Mouse (Mus musculus): ENCODE results near the gene Cdc5l. TPM values are rescaled to one million over a fixed set of nuclear protein-coding genes. Genes with fewer than 3 reads are reported as not detected.
A peak's percentile ranks its signal among the peaks of the same experiment; 100 is the strongest.
"Not testable (repeated sequence)": the region's sequence is repeated elsewhere in the genome, so short reads cannot be mapped to it uniquely, and the experiment has no call there.

The Cdc5l gene
- total RNA-seq, 1 experiment: 125 TPM

DNA sequence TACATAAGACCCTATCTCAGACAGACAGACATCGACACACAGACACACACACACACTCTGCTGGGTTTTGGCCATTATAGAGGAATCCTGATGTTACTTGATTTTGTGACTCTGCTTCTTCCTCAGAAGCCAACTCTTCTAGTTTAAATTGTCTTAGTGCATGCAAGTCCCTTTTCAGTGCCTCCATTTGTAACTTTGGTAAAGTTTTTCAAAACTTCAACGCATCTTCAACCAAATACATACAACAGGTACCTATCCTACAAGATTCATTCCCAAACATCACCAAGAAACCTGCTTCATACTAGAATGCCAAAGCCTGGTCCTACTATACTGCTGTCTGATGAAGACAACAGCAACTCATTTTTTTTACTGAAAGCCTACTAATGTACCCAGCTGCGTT lies 1.5 kb downstream of the Cdc5l start:
- H3K4me1 ChIP-seq (ENCODE audit: control insufficient read depth in 2 of 2, insufficient read depth in 2 of 2, low read length in 2 of 2, poor library complexity in 1 of 2): peaks cover 3 to 7% of the 10 kb centered on the region in 2 experiments
- no peak overlapping the region for H3K27ac ChIP-seq (ENCODE audit: insufficient read depth, low read depth, low read length, poor library complexity, severe bottlenecking)
- H3K4me3 ChIP-seq (ENCODE audit: insufficient read depth in 1 of 2, low read depth in 1 of 2, low read length in 2 of 2, poor library complexity in 1 of 2, severe bottlenecking in 1 of 2): peak overlapping the region; percentile 86 to 98
- TF ChIP-seq MAFK (IDR thresholded peaks at IDR 0.05; ENCODE audit: insufficient read depth, low read depth, low read length) (no peak), CHD2 (IDR thresholded peaks at IDR 0.05; ENCODE audit: low read depth, low read length) (no peak), ZNF384 (IDR thresholded peaks at IDR 0.05; ENCODE audit: low read depth, low read length) (no peak), ZC3H11A (IDR thresholded peaks at IDR 0.05; ENCODE audit: borderline replicate concordance, low read depth, low read length) (no peak), HCFC1 (IDR thresholded peaks at IDR 0.05; ENCODE audit: borderline replicate concordance, insufficient read depth, low read length) (no peak)
- H3K9me3 ChIP-seq (ENCODE audit: control insufficient read depth, insufficient read depth, low read depth, low read length): no peaks in the 10 kb centered on the region
- peaks cover 6% of the 10 kb centered on the region for H3K36me3 ChIP-seq (ENCODE audit: control insufficient read depth, insufficient read depth, low read length, poor library complexity, severe bottlenecking)
- in situ Hi-C loops (cut with MboI; ENCODE audit: low sequenced_read_pairs in 2 of 2, unreplicated experiment in 2 of 2): no loop called here
- H3K9ac ChIP-seq (ENCODE audit: insufficient read depth, low read depth, low read length, poor library complexity, severe bottlenecking): peak overlapping the region; percentile 100; the same call in 1 of the 2 replicates
- no peak for DNase-seq (ENCODE audit: low read depth, low spot score)

DNA sequence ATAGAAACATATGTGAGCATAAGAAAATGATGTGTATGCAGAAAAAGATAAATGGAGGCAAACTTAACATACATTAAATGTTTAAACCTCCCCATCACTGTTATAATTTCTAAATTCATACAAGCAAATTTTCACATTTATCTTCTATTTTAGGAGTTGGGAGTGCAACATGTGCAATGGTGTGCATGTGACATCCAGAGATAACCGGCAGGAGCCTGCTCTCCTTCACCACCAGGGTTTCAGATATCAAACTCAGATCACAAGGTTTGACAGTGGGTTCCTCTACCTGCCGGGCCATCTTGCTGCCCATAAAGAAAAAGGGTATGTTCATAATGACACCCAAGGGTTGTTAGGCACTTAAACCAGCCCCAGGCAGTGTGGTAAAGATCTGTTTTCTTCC lies 16.1 kb downstream of the Cdc5l start:
- TF ChIP-seq HCFC1 (IDR thresholded peaks at IDR 0.05; ENCODE audit: borderline replicate concordance, insufficient read depth, low read length): no peak
- no peak for TF ChIP-seq ZNF384 (IDR thresholded peaks at IDR 0.05; ENCODE audit: low read depth, low read length)
- no peak for TF ChIP-seq MAFK (IDR thresholded peaks at IDR 0.05; ENCODE audit: insufficient read depth, low read depth, low read length)
- no peak for TF ChIP-seq ZC3H11A (IDR thresholded peaks at IDR 0.05; ENCODE audit: borderline replicate concordance, low read depth, low read length)
- TF ChIP-seq CHD2 (IDR thresholded peaks at IDR 0.05; ENCODE audit: low read depth, low read length): no peak
- Histone ChIP-seq H3K27ac (ENCODE audit: insufficient read depth, low read depth, low read length, poor library complexity, severe bottlenecking) (no peak overlapping the region), H3K4me1 (ENCODE audit: control insufficient read depth in 2 of 2, insufficient read depth in 2 of 2, low read length in 2 of 2, poor library complexity in 1 of 2) (no peaks in the 10 kb centered on the region), H3K4me3 (ENCODE audit: insufficient read depth in 1 of 2, low read depth in 1 of 2, low read length in 2 of 2, poor library complexity in 1 of 2, severe bottlenecking in 1 of 2) (no peak overlapping the region), H3K9me3 (ENCODE audit: control insufficient read depth, insufficient read depth, low read depth, low read length) (no peaks in the 10 kb centered on the region), H3K9ac (ENCODE audit: insufficient read depth, low read depth, low read length, poor library complexity, severe bottlenecking) (no peak overlapping the region), H3K36me3 (ENCODE audit: control insufficient read depth, insufficient read depth, low read length, poor library complexity, severe bottlenecking) (peaks cover 45% of the 10 kb centered on the region)
- in situ Hi-C loops (cut with MboI; ENCODE audit: low sequenced_read_pairs in 2 of 2, unreplicated experiment in 2 of 2): loop anchor here in 1 of 2 experiments (25.0 kb wide), 1 partner anchor 795 kb away; the partner anchor contains the start of genes Polh and Xpo5
- no peak for DNase-seq (ENCODE audit: low read depth, low spot score)

DNA sequence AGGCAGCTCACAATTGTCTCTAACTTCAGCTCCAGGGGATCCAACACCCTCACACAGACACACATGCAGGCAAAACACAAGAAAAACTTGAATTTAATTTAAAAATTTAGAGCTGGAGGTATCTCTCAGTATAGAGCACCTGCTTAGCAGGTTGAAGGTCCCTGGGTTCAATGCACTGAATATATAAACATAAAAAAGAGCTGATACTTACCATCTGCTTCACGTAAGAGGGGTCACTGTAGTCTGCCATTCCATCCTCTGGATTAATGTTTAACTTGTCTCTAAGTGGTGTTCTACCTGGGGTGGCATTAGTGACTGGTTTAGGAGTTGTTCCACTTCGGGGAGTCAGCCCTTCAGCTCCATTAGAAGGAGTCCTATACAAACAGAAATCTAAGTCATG lies 21.9 kb downstream of the Cdc5l start:
- DNase-seq (ENCODE audit: low read depth, low spot score); H3K9me3 ChIP-seq (ENCODE audit: control insufficient read depth, insufficient read depth, low read depth, low read length); H3K9ac ChIP-seq (ENCODE audit: insufficient read depth, low read depth, low read length, poor library complexity, severe bottlenecking); H3K4me3 ChIP-seq (ENCODE audit: insufficient read depth in 1 of 2, low read depth in 1 of 2, low read length in 2 of 2, poor library complexity in 1 of 2, severe bottlenecking in 1 of 2); H3K4me1 ChIP-seq (ENCODE audit: control insufficient read depth in 2 of 2, insufficient read depth in 2 of 2, low read length in 2 of 2, poor library complexity in 1 of 2); H3K27ac ChIP-seq (ENCODE audit: insufficient read depth, low read depth, low read length, poor library complexity, severe bottlenecking): not testable (repeated sequence)
- peaks cover 42% of the 10 kb centered on the region for H3K36me3 ChIP-seq (ENCODE audit: control insufficient read depth, insufficient read depth, low read length, poor library complexity, severe bottlenecking)
- in situ Hi-C loops (cut with MboI; ENCODE audit: low sequenced_read_pairs in 2 of 2, unreplicated experiment in 2 of 2): loop anchor here in 1 of 2 experiments (25.0 kb wide), 1 partner anchor 801 kb away; the partner anchor contains the start of genes Polh and Xpo5

DNA sequence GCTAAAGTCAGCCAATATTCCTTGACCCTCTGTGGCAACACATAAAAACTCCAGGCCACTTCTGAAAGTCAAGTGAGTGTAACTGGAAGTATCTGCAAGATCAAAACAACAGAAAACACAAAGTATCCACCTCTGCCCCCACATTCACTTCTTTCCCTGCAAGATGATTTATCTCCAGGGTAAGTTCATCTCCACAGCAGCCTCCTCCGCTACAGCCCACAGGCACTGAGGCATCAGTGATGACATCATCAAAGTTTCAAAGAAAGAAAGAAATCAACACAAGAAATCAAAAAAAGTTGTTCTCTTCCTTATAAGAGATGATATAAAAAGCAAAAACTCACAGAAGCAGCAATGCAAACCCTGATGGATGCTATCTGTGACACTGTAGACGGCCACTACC lies 24.8 kb downstream of the Cdc5l start:
- DNase-seq (ENCODE audit: low read depth, low spot score): no peak
- Histone ChIP-seq H3K36me3 (ENCODE audit: control insufficient read depth, insufficient read depth, low read length, poor library complexity, severe bottlenecking) (peaks cover 31% of the 10 kb centered on the region), H3K4me3 (ENCODE audit: insufficient read depth in 1 of 2, low read depth in 1 of 2, low read length in 2 of 2, poor library complexity in 1 of 2, severe bottlenecking in 1 of 2) (no peak overlapping the region), H3K4me1 (ENCODE audit: control insufficient read depth in 2 of 2, insufficient read depth in 2 of 2, low read length in 2 of 2, poor library complexity in 1 of 2) (no peaks in the 10 kb centered on the region; a peak in 1 of 4 replicates), H3K27ac (ENCODE audit: insufficient read depth, low read depth, low read length, poor library complexity, severe bottlenecking) (no peak overlapping the region), H3K9me3 (ENCODE audit: control insufficient read depth, insufficient read depth, low read depth, low read length) (no peaks in the 10 kb centered on the region), H3K9ac (ENCODE audit: insufficient read depth, low read depth, low read length, poor library complexity, severe bottlenecking) (no peak overlapping the region)
- TF ChIP-seq HCFC1 (IDR thresholded peaks at IDR 0.05; ENCODE audit: borderline replicate concordance, insufficient read depth, low read length) (no peak), MAFK (IDR thresholded peaks at IDR 0.05; ENCODE audit: insufficient read depth, low read depth, low read length) (no peak), ZC3H11A (IDR thresholded peaks at IDR 0.05; ENCODE audit: borderline replicate concordance, low read depth, low read length) (no peak), ZNF384 (IDR thresholded peaks at IDR 0.05; ENCODE audit: low read depth, low read length) (no peak), CHD2 (IDR thresholded peaks at IDR 0.05; ENCODE audit: low read depth, low read length) (no peak)
- in situ Hi-C loops (cut with MboI; ENCODE audit: low sequenced_read_pairs in 2 of 2, unreplicated experiment in 2 of 2): loop anchor here in 1 of 2 experiments (25.0 kb wide), 1 partner anchor 804 kb away; the partner anchor contains the start of genes Polh and Xpo5

DNA sequence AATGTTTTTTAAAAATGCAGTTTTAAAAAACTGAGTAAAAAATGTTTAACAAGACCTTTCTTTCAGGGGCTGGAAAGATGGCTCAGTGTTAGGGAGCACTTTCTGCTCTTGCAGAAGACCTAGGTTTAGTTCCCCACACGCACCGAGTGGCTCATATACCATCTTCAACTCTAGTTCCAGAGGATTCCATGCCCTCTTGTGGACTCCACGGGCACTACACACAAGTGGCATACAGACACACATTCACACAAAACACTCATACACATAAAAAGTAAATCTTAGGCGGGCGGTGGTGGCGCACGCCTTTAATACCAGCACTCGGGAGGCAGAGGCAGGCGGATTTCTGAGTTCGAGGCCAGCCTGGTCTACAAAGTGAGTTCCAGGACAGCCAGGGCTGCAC lies 27.3 kb downstream of the Cdc5l start:
- Histone ChIP-seq H3K4me1 (ENCODE audit: control insufficient read depth in 2 of 2, insufficient read depth in 2 of 2, low read length in 2 of 2, poor library complexity in 1 of 2) (no peaks in the 10 kb centered on the region; a peak in 1 of 4 replicates), H3K4me3 (ENCODE audit: insufficient read depth in 1 of 2, low read depth in 1 of 2, low read length in 2 of 2, poor library complexity in 1 of 2, severe bottlenecking in 1 of 2) (no peak overlapping the region), H3K9ac (ENCODE audit: insufficient read depth, low read depth, low read length, poor library complexity, severe bottlenecking) (no peak overlapping the region), H3K9me3 (ENCODE audit: control insufficient read depth, insufficient read depth, low read depth, low read length) (no peaks in the 10 kb centered on the region), H3K27ac (ENCODE audit: insufficient read depth, low read depth, low read length, poor library complexity, severe bottlenecking) (no peak overlapping the region), H3K36me3 (ENCODE audit: control insufficient read depth, insufficient read depth, low read length, poor library complexity, severe bottlenecking) (peaks cover 24% of the 10 kb centered on the region)
- in situ Hi-C loops (cut with MboI; ENCODE audit: low sequenced_read_pairs in 2 of 2, unreplicated experiment in 2 of 2): loop anchor here in 1 of 2 experiments (25.0 kb wide), 1 partner anchor 806 kb away; the partner anchor contains the start of genes Polh and Xpo5
- TF ChIP-seq CHD2 (IDR thresholded peaks at IDR 0.05; ENCODE audit: low read depth, low read length) (no peak), ZC3H11A (IDR thresholded peaks at IDR 0.05; ENCODE audit: borderline replicate concordance, low read depth, low read length) (no peak), MAFK (IDR thresholded peaks at IDR 0.05; ENCODE audit: insufficient read depth, low read depth, low read length) (no peak), ZNF384 (IDR thresholded peaks at IDR 0.05; ENCODE audit: low read depth, low read length) (no peak; the same call in 1 of the 2 replicates), HCFC1 (IDR thresholded peaks at IDR 0.05; ENCODE audit: borderline replicate concordance, insufficient read depth, low read length) (no peak)
- DNase-seq (ENCODE audit: low read depth, low spot score): peak; percentile 51
